In genomic region chr2:151038811-151039222, GRCm38 (mm10) we compare ENCODE assay signal across 9 mouse cellular contexts. TPM values are rescaled to one million over a fixed set of nuclear protein-coding genes. Genes with fewer than 3 reads are reported as not detected.
DNase-seq lines count a peak whose midpoint lies in the region; ATAC-seq lines count a peak whose summit lies in the region.
"Had no signal": no experiment of that assay in that cellular context is flagged by ENCODE, and none has a peak within 500 bp of the region (broad histone marks: within the 10 kb centered on the region; RNA-seq: fewer than 3 reads in every experiment).

No protein-coding gene starts in this region.

- peak overlapping the region; percentile 99 for H3K9ac ChIP-seq in kidney, embryonic 16.5 days (replicated peaks; ENCODE audit: low read length)
- peak overlapping the region; percentile 97 for H3K9ac ChIP-seq in liver, embryonic 11.5 days (ENCODE audit: low read depth, low read length)
- H3K9ac ChIP-seq in neural tube, embryonic 15.5 days (replicated peaks): peak overlapping the region; percentile 89

- peak overlapping the region; percentile 82 for H3K27ac ChIP-seq in kidney, embryonic 16.5 days (ENCODE audit: low read length)
- H3K27ac ChIP-seq in forebrain, embryonic 10.5 days: peak overlapping the region; percentile 97
- H3K27ac ChIP-seq in liver, embryonic 11.5 days (ENCODE audit: low read depth, low read length): peak overlapping the region; percentile 90
- peak overlapping the region; percentile 77 for H3K27ac ChIP-seq in neural tube, embryonic 15.5 days (replicated peaks)

- H3K27me3 ChIP-seq in kidney, embryonic 16.5 days (ENCODE audit: insufficient read depth, low read length): no peaks in the 10 kb centered on the region
- no peaks in the 10 kb centered on the region for H3K27me3 ChIP-seq in forebrain, embryonic 10.5 days (ENCODE audit: poor library complexity, severe bottlenecking)
- H3K27me3 ChIP-seq in liver, embryonic 11.5 days (replicated peaks; ENCODE audit: control insufficient read depth, insufficient read depth, low read length): no peaks in the 10 kb centered on the region
- no peaks in the 10 kb centered on the region for H3K27me3 ChIP-seq in neural tube, embryonic 15.5 days (replicated peaks)

- peak overlapping the region; percentile 99 for H3K4me3 ChIP-seq in kidney, embryonic 16.5 days (ENCODE audit: low read length)
- peak overlapping the region; percentile 93 for H3K4me3 ChIP-seq in forebrain, embryonic 10.5 days
- H3K4me3 ChIP-seq in liver, embryonic 11.5 days (ENCODE audit: low read depth, low read length): peak overlapping the region; percentile 87
- peak overlapping the region; percentile 77 for H3K4me3 ChIP-seq in neural tube, embryonic 15.5 days (replicated peaks)

- WGBS in kidney, embryonic 16.5 days: under 1% methylated on average over 30 of the region's 30 CpGs
- under 1% methylated on average over 30 of the region's 30 CpGs for WGBS in forebrain, embryonic 10.5 days
- WGBS in liver, embryonic 11.5 days: 0% methylated on average over 30 of the region's 30 CpGs
- under 1% methylated on average over 30 of the region's 30 CpGs for WGBS in neural tube, embryonic 15.5 days

- no peaks in the 10 kb centered on the region for H3K36me3 ChIP-seq in kidney, embryonic 16.5 days (ENCODE audit: insufficient read depth, low read length)
- peaks cover 6% of the 10 kb centered on the region for H3K36me3 ChIP-seq in forebrain, embryonic 10.5 days (replicated peaks)
- peaks cover 2% of the 10 kb centered on the region; the same call in 1 of the 2 replicates for H3K36me3 ChIP-seq in liver, embryonic 11.5 days (ENCODE audit: control insufficient read depth, insufficient read depth, low read length)
- H3K36me3 ChIP-seq in neural tube, embryonic 15.5 days: no peaks in the 10 kb centered on the region

- ATAC-seq in kidney, embryonic 16.5 days (ENCODE audit: low FRiP score, low TSS enrichment): peak; percentile 78
- ATAC-seq in liver, embryonic 11.5 days (replicated peaks; ENCODE audit: low FRiP score): peak; percentile 32; the same call in 1 of the 2 replicates
- no peak; the same call in none of the 2 replicates for ATAC-seq in neural tube, embryonic 15.5 days (ENCODE audit: low FRiP score)

- peak overlapping the region; percentile 73 for H3K4me2 ChIP-seq in kidney, embryonic 16.5 days (replicated peaks; ENCODE audit: low read depth, low read length)
- H3K4me2 ChIP-seq in liver, embryonic 11.5 days: peak overlapping the region; percentile 84
- peak overlapping the region; percentile 78 for H3K4me2 ChIP-seq in neural tube, embryonic 15.5 days

- H3K4me1 ChIP-seq in kidney, embryonic 16.5 days (ENCODE audit: insufficient read depth, low read length): peaks cover 14% of the 10 kb centered on the region
- peaks cover 19% of the 10 kb centered on the region for H3K4me1 ChIP-seq in forebrain, embryonic 10.5 days
- H3K4me1 ChIP-seq in liver, embryonic 11.5 days (replicated peaks; ENCODE audit: control insufficient read depth, insufficient read depth, low read length): peaks cover 11% of the 10 kb centered on the region
- peaks cover 22% of the 10 kb centered on the region for H3K4me1 ChIP-seq in neural tube, embryonic 15.5 days

- H3K9me3 ChIP-seq in kidney, embryonic 16.5 days (ENCODE audit: low read length): no peaks in the 10 kb centered on the region; the same call in 1 of the 2 replicates
- H3K9me3 ChIP-seq in forebrain, embryonic 10.5 days: peaks cover 5% of the 10 kb centered on the region; the same call in 1 of the 2 replicates
- no peaks in the 10 kb centered on the region for H3K9me3 ChIP-seq in liver, embryonic 11.5 days (ENCODE audit: control insufficient read depth, low read length)
- no peaks in the 10 kb centered on the region for H3K9me3 ChIP-seq in neural tube, embryonic 15.5 days (replicated peaks)

- DNase-seq in kidney, postnatal 14 days: no peak
- peak; percentile 50 for DNase-seq in NIH3T3 (ENCODE audit: low read depth)
- peak; percentile 55 for DNase-seq in forebrain, embryonic 10.5 days (ENCODE audit: extremely low spot score, low spot score)
- peak; percentile 71 for DNase-seq in liver, embryonic 11.5 days (ENCODE audit: low spot score)
- no peak for DNase-seq in urinary bladder, postnatal 36 days (ENCODE audit: low spot score in 2 of 2)
- no peak for DNase-seq in thymus, postnatal 36 days

RNA-seq across cellular contexts. Expression of gene Ninl, which starts 0.4 kb away (rescaled TPM):
- polyA plus RNA-seq in kidney, embryonic 16.5 days (2015; fragmentation: Nextera tagmentation; extraction: Ambion mirVana): 13.0 and 13.9 TPM in 2 replicates
- 25.7 and 28.5 TPM in 2 replicates for polyA plus RNA-seq in forebrain, embryonic 10.5 days (2016; fragmentation: Nextera tagmentation; extraction: Ambion mirVana)
- polyA plus RNA-seq in liver, embryonic 11.5 days (2014; fragmentation: Nextera tagmentation; extraction: Ambion mirVana): 19.0 and 19.2 TPM in 2 replicates
- polyA plus RNA-seq in neural tube, embryonic 15.5 days (2015; fragmentation: Nextera tagmentation; extraction: Ambion mirVana): 2.9 and 3.7 TPM in 2 replicates

RNA-seq across cellular contexts. Expression of gene Nanp, which starts 0.4 kb away (rescaled TPM):
- 46.1 and 49.5 TPM in 2 replicates for polyA plus RNA-seq in kidney, embryonic 16.5 days (2015; fragmentation: Nextera tagmentation; extraction: Ambion mirVana)
- polyA plus RNA-seq in forebrain, embryonic 10.5 days (2016; fragmentation: Nextera tagmentation; extraction: Ambion mirVana): 55.2 and 63.9 TPM in 2 replicates
- 89.3 and 94.7 TPM in 2 replicates for polyA plus RNA-seq in liver, embryonic 11.5 days (2014; fragmentation: Nextera tagmentation; extraction: Ambion mirVana)
- 37.8 and 40.1 TPM in 2 replicates for polyA plus RNA-seq in neural tube, embryonic 15.5 days (2015; fragmentation: Nextera tagmentation; extraction: Ambion mirVana)

RNA-seq across cellular contexts. Expression of gene Gm14151, which starts 53.3 kb away (rescaled TPM):
- not detected in 2 replicates for polyA plus RNA-seq in kidney, embryonic 16.5 days (2015; fragmentation: Nextera tagmentation; extraction: Ambion mirVana)
- not detected in 2 replicates for polyA plus RNA-seq in forebrain, embryonic 10.5 days (2016; fragmentation: Nextera tagmentation; extraction: Ambion mirVana)
- polyA plus RNA-seq in liver, embryonic 11.5 days (2014; fragmentation: Nextera tagmentation; extraction: Ambion mirVana): not detected in 2 replicates
- not detected in 2 replicates for polyA plus RNA-seq in neural tube, embryonic 15.5 days (2015; fragmentation: Nextera tagmentation; extraction: Ambion mirVana)
- polyA plus RNA-seq: frontal cortex, adult 2 months had no signal

RNA-seq across cellular contexts. Expression of gene Gm14147, which starts 59.2 kb away (rescaled TPM):
- polyA plus RNA-seq in kidney, embryonic 16.5 days (2015; fragmentation: Nextera tagmentation; extraction: Ambion mirVana): not detected in 2 replicates
- not detected in 2 replicates for polyA plus RNA-seq in forebrain, embryonic 10.5 days (2016; fragmentation: Nextera tagmentation; extraction: Ambion mirVana)
- not detected in 2 replicates for polyA plus RNA-seq in liver, embryonic 11.5 days (2014; fragmentation: Nextera tagmentation; extraction: Ambion mirVana)
- polyA plus RNA-seq in neural tube, embryonic 15.5 days (2015; fragmentation: Nextera tagmentation; extraction: Ambion mirVana): not detected in 2 replicates
- polyA plus RNA-seq: frontal cortex, adult 2 months had no signal

Comparison
In these comparisons a context has a peak if more than half of its experiments do, and no peak if none do; other contexts are left out.
1. DNase-seq: peak in NIH3T3 (single experiment), forebrain, embryonic 10.5 days (single experiment) and liver, embryonic 11.5 days (single experiment); none in kidney, postnatal 14 days (single experiment), urinary bladder, postnatal 36 days (0 of 2) and thymus, postnatal 36 days (0 of 2).
2. Peak in every context shown above with its lines, with median percentiles within 50 percentile points of each other: H3K27ac ChIP-seq, H3K4me2 ChIP-seq, H3K4me3 ChIP-seq and H3K9ac ChIP-seq.